Mouse (Mus musculus): ENCODE measurements around the gene Ppp6r1. TPM values are rescaled to one million over a fixed set of nuclear protein-coding genes. Genes with fewer than 3 reads are reported as not detected.
A peak's percentile ranks its signal among the peaks of the same experiment; 100 is the strongest.

Gene Ppp6r1
- polyA plus RNA-seq, 1 experiment from 2014 or later = 4.9 TPM

DNA sequence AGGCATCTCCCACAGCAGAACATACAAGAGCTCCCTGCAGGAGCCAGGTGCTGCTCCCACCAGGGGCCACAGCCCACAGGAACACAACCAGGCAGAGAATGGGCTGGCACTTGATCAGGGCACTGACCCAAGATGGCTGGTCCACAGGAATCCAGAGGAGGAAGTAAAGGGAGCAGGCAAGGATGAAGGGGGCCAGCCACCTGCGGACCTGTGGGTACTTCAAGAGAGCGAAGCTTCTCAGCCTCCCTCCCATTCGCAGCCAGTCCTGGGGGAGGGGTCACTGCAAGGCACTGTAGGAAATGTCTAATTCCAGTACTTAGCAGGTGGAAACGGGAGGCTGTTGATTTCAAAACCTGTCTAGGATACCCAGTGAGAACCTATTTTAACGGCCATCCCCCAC lies 29.2 kb downstream of the Ppp6r1 start:
- DNase-seq (ENCODE audit: low spot score) (no peak), ATAC-seq (replicated peaks; ENCODE audit: insufficient number of reproducible peaks, low FRiP score, low TSS enrichment, low read depth) (no peak)
- Histone ChIP-seq H3K9me3 (replicated peaks; ENCODE audit: control insufficient read depth, low read length) (no peaks in the 10 kb centered on the region), H3K27ac (replicated peaks; ENCODE audit: low read depth, low read length) (no peak overlapping the region), H3K4me1 (ENCODE audit: control insufficient read depth, insufficient read depth, low read length) (no peaks in the 10 kb centered on the region), H3K9ac (replicated peaks; ENCODE audit: low read length) (no peak overlapping the region), H3K27me3 (ENCODE audit: control insufficient read depth, insufficient read depth, low read length) (no peaks in the 10 kb centered on the region), H3K4me2 (ENCODE audit: low read depth, low read length) (no peak overlapping the region), H3K4me3 (ENCODE audit: low read depth, low read length) (no peak overlapping the region), H3K36me3 (replicated peaks; ENCODE audit: control insufficient read depth, insufficient read depth, low read depth, low read length) (peaks cover 12% of the 10 kb centered on the region)
- 83% methylated on average over 5 of the region's 5 CpGs for WGBS

DNA sequence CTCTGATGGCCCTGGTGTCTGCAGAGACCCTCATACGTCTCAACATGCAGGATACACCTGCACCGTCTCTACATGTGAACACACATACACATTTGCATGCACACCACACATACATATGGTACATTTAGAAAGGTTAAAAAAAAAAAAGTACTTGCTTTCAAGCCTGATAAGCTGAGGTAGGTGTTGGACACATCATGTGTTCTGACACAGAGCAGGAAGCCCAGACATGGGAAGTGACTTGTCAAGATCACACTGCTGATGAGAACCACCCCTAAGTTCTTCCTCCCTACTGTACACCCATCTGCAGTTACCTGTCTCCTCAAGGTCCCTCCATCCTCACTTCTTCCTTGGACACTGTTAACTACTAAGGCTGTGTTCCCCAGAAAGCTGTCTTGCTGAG lies 32.9 kb downstream of the Ppp6r1 start:
- no peak for ATAC-seq (replicated peaks; ENCODE audit: insufficient number of reproducible peaks, low FRiP score, low TSS enrichment, low read depth)
- no peaks in the 10 kb centered on the region for H3K27me3 ChIP-seq (ENCODE audit: control insufficient read depth, insufficient read depth, low read length)
- H3K4me1 ChIP-seq (ENCODE audit: control insufficient read depth, insufficient read depth, low read length) = no peaks in the 10 kb centered on the region
- H3K4me3 ChIP-seq (ENCODE audit: low read depth, low read length) = no peak overlapping the region
- H3K9ac ChIP-seq (replicated peaks; ENCODE audit: low read length) = no peak overlapping the region
- no peak overlapping the region for H3K4me2 ChIP-seq (ENCODE audit: low read depth, low read length)
- no peak for DNase-seq (ENCODE audit: low spot score)
- no peak overlapping the region for H3K27ac ChIP-seq (replicated peaks; ENCODE audit: low read depth, low read length)
- 85% methylated on average over 2 of the region's 2 CpGs for WGBS
- H3K36me3 ChIP-seq (replicated peaks; ENCODE audit: control insufficient read depth, insufficient read depth, low read depth, low read length) = no peaks in the 10 kb centered on the region; the same call in 1 of the 2 replicates
- H3K9me3 ChIP-seq (replicated peaks; ENCODE audit: control insufficient read depth, low read length) = no peaks in the 10 kb centered on the region

DNA sequence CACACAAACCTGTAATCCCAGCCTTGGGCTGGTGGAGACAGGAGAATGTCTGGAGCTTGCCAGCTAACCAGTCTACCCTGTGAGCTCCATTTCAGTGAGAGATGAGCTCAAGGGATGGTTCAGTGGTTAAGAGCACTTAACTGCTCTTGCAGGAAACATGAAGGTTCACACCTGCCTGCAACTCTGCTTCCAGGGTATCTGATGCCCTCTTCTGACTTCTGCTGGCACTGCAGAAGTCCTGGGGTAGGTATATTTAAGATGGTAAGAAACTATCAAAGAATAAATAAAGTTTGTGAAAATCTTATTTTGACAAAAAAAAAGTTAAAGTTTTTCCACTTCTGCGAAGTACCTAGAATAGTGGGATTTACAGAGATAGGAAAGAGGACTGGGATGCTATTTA lies 34.5 kb downstream of the Ppp6r1 start:
- H3K9ac ChIP-seq (replicated peaks; ENCODE audit: low read length) = no peak overlapping the region
- 55% methylated on average over 1 of the region's 1 CpGs for WGBS
- H3K27me3 ChIP-seq (ENCODE audit: control insufficient read depth, insufficient read depth, low read length) = no peaks in the 10 kb centered on the region
- ATAC-seq (replicated peaks; ENCODE audit: insufficient number of reproducible peaks, low FRiP score, low TSS enrichment, low read depth) (no peak), DNase-seq (ENCODE audit: low spot score) (no peak)
- H3K9me3 ChIP-seq (replicated peaks; ENCODE audit: control insufficient read depth, low read length) = no peaks in the 10 kb centered on the region
- no peak overlapping the region for H3K4me2 ChIP-seq (ENCODE audit: low read depth, low read length)
- H3K4me3 ChIP-seq (ENCODE audit: low read depth, low read length) = no peak overlapping the region
- H3K4me1 ChIP-seq (ENCODE audit: control insufficient read depth, insufficient read depth, low read length) = no peaks in the 10 kb centered on the region
- no peak overlapping the region for H3K27ac ChIP-seq (replicated peaks; ENCODE audit: low read depth, low read length)
- no peaks in the 10 kb centered on the region for H3K36me3 ChIP-seq (replicated peaks; ENCODE audit: control insufficient read depth, insufficient read depth, low read depth, low read length)

DNA sequence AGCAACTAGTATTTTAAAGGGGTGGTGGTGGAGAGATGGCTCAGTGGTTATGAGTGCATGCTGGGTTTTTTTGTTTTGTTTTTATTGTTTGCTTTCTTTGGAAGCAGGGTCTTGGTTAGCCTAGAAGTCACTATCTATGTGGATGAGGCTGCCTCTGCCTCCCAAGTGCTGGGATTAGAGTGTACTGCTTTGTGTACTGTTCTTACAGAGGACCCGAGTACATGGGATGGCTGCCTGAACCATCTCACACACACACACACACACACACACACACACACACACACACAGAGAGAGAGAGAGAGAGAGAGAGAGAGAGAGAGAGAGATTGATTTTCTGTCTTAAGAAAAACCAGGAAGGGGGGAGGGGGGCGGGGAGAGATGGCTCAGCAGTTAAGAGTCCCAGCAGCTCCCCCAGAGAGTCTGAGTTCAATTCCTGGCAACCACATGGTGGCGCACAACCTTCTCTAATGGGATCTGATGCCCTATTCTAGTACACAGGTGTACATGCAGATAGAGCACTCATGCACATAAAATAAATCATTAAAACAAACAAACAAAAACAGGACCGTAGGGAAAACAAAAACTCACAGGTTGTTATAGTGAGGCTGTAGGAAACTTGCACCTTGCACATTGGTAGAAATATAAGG lies 35.2 kb downstream of the Ppp6r1 start:
- no peaks in the 10 kb centered on the region for H3K36me3 ChIP-seq (replicated peaks; ENCODE audit: control insufficient read depth, insufficient read depth, low read depth, low read length)
- H3K27me3 ChIP-seq (ENCODE audit: control insufficient read depth, insufficient read depth, low read length) = no peaks in the 10 kb centered on the region
- no peak overlapping the region for H3K9ac ChIP-seq (replicated peaks; ENCODE audit: low read length)
- H3K4me2 ChIP-seq (ENCODE audit: low read depth, low read length) = no peak overlapping the region
- WGBS = 39% methylated on average over 3 of the region's 4 CpGs
- no peaks in the 10 kb centered on the region for H3K9me3 ChIP-seq (replicated peaks; ENCODE audit: control insufficient read depth, low read length)
- ATAC-seq (replicated peaks; ENCODE audit: insufficient number of reproducible peaks, low FRiP score, low TSS enrichment, low read depth) = no peak; the same call in 1 of the 2 replicates
- no peaks in the 10 kb centered on the region for H3K4me1 ChIP-seq (ENCODE audit: control insufficient read depth, insufficient read depth, low read length)
- peak; percentile 61 for DNase-seq (ENCODE audit: low spot score)
- no peak overlapping the region for H3K4me3 ChIP-seq (ENCODE audit: low read depth, low read length)
- no peak overlapping the region for H3K27ac ChIP-seq (replicated peaks; ENCODE audit: low read depth, low read length)

DNA sequence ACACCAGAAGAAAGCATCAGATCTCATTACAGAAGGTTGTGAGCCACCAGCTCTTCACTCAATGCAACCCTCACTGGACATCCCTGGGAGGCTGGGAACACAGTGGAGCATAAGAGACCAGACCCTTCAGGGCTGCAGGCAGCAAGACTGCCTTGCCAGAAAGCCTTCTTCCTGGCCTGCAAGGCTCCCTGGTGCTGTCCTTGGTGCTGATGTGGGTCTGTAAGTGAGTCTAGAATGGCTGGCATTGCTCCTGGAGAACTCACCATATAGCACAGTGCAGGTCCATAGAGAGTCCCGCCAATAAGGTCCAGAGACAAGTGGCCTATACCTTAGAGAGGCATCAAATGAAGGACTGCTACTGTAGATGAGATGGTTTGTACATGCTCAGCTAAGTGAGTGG lies 38.8 kb downstream of the Ppp6r1 start:
- Histone ChIP-seq H3K4me2 (ENCODE audit: low read depth, low read length) (no peak overlapping the region), H3K36me3 (replicated peaks; ENCODE audit: control insufficient read depth, insufficient read depth, low read depth, low read length) (no peaks in the 10 kb centered on the region), H3K4me1 (ENCODE audit: control insufficient read depth, insufficient read depth, low read length) (no peaks in the 10 kb centered on the region), H3K27me3 (ENCODE audit: control insufficient read depth, insufficient read depth, low read length) (no peaks in the 10 kb centered on the region), H3K4me3 (ENCODE audit: low read depth, low read length) (no peak overlapping the region), H3K9me3 (replicated peaks; ENCODE audit: control insufficient read depth, low read length) (no peaks in the 10 kb centered on the region), H3K27ac (replicated peaks; ENCODE audit: low read depth, low read length) (no peak overlapping the region), H3K9ac (replicated peaks; ENCODE audit: low read length) (no peak overlapping the region)
- 37% methylated on average over 1 of the region's 1 CpGs for WGBS
- DNase-seq (ENCODE audit: low spot score) (peak; percentile 80), ATAC-seq (replicated peaks; ENCODE audit: insufficient number of reproducible peaks, low FRiP score, low TSS enrichment, low read depth) (no peak)

DNA sequence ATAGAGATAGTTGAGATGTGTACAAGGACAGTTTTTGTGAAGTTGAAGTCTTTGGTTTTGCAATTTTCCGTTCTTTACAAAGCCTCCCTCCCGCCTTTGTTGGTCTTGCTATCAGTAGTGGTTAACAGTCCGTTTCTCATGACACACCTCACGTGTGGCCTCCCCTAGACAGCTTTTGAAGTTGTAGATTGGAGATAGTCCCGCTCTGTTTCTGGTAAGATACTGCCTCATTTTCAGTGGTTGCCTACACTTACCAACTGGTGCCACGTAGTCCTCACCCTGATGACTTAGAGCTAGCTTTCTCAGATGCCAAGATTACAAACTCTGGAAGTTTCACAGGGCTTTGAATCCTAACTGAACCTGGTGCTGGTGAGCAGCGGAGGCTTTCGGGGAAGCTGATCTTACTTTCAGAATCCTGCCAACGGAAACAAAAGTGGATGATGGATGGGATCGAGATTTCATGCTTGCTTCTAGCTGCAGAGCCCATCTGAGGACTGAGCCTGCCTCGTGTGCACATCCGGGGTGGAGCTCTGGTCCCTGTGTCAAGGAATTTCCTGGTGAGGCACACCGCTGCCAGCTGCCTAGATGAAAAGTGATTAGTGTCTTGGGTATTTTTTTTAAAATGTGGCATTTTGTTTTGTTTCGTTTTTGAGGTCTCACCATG lies 44.9 kb downstream of the Ppp6r1 start:
- no peaks in the 10 kb centered on the region for H3K27me3 ChIP-seq (ENCODE audit: control insufficient read depth, insufficient read depth, low read length)
- no peak overlapping the region for H3K27ac ChIP-seq (replicated peaks; ENCODE audit: low read depth, low read length)
- H3K36me3 ChIP-seq (replicated peaks; ENCODE audit: control insufficient read depth, insufficient read depth, low read depth, low read length) = no peaks in the 10 kb centered on the region
- no peak for ATAC-seq (replicated peaks; ENCODE audit: insufficient number of reproducible peaks, low FRiP score, low TSS enrichment, low read depth)
- H3K4me1 ChIP-seq (ENCODE audit: control insufficient read depth, insufficient read depth, low read length) = no peaks in the 10 kb centered on the region
- WGBS = 79% methylated on average over 14 of the region's 14 CpGs
- DNase-seq (ENCODE audit: low spot score) = no peak
- no peak overlapping the region for H3K4me3 ChIP-seq (ENCODE audit: low read depth, low read length)
- no peak overlapping the region for H3K4me2 ChIP-seq (ENCODE audit: low read depth, low read length)
- no peaks in the 10 kb centered on the region for H3K9me3 ChIP-seq (replicated peaks; ENCODE audit: control insufficient read depth, low read length)
- H3K9ac ChIP-seq (replicated peaks; ENCODE audit: low read length) = no peak overlapping the region

DNA sequence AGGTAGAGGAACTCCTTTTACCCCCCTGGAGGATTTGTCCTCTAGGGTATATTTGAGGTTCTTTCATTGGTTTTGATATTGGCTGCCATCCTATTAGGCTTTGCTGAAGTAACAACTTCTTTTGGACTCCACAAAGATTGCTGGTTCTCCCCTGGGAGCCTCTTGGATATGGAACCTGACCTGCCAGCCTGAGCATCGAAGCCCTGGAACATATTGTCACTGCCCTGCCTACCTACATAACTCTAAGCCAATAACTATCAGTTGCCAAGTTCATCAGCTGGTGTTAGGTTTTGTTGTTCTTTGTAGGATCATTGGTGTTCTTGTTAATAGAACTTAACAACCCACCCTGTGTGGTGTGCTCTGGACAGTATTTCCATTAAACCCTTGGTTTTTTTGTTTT lies 45.9 kb downstream of the Ppp6r1 start:
- Histone ChIP-seq H3K4me3 (ENCODE audit: low read depth, low read length) (no peak overlapping the region), H3K9me3 (replicated peaks; ENCODE audit: control insufficient read depth, low read length) (no peaks in the 10 kb centered on the region), H3K4me1 (ENCODE audit: control insufficient read depth, insufficient read depth, low read length) (no peaks in the 10 kb centered on the region), H3K36me3 (replicated peaks; ENCODE audit: control insufficient read depth, insufficient read depth, low read depth, low read length) (no peaks in the 10 kb centered on the region), H3K4me2 (ENCODE audit: low read depth, low read length) (no peak overlapping the region), H3K27me3 (ENCODE audit: control insufficient read depth, insufficient read depth, low read length) (no peaks in the 10 kb centered on the region), H3K9ac (replicated peaks; ENCODE audit: low read length) (no peak overlapping the region), H3K27ac (replicated peaks; ENCODE audit: low read depth, low read length) (no peak overlapping the region)
- no peak for DNase-seq (ENCODE audit: low spot score)
- ATAC-seq (replicated peaks; ENCODE audit: insufficient number of reproducible peaks, low FRiP score, low TSS enrichment, low read depth) = no peak
- WGBS = 69% methylated on average over 1 of the region's 1 CpGs

DNA sequence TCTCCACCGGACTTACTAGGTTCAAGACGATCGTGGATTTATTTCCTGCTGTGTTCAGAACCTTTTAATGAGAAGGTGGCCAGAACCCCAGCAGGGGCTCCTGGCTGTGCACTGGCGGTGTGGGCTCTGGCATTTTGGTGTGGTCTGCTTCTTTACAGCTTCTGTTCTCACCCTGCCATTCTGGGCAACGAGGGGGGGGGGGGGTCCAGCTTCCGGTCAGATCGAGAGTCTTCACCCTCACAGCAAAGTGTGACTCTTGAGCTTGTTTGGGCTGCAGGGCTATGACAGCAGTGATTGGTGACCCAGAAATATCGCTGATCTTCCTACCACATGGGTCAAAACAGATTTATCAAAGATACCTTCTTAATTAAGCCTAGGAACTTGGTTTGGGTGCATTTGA lies 46.4 kb downstream of the Ppp6r1 start:
- Histone ChIP-seq H3K27me3 (ENCODE audit: control insufficient read depth, insufficient read depth, low read length) (no peaks in the 10 kb centered on the region), H3K4me1 (ENCODE audit: control insufficient read depth, insufficient read depth, low read length) (no peaks in the 10 kb centered on the region), H3K4me3 (ENCODE audit: low read depth, low read length) (no peak overlapping the region), H3K9ac (replicated peaks; ENCODE audit: low read length) (no peak overlapping the region), H3K36me3 (replicated peaks; ENCODE audit: control insufficient read depth, insufficient read depth, low read depth, low read length) (no peaks in the 10 kb centered on the region), H3K9me3 (replicated peaks; ENCODE audit: control insufficient read depth, low read length) (no peaks in the 10 kb centered on the region), H3K4me2 (ENCODE audit: low read depth, low read length) (no peak overlapping the region), H3K27ac (replicated peaks; ENCODE audit: low read depth, low read length) (no peak overlapping the region)
- 63% methylated on average over 8 of the region's 8 CpGs for WGBS
- ATAC-seq (replicated peaks; ENCODE audit: insufficient number of reproducible peaks, low FRiP score, low TSS enrichment, low read depth) = no peak
- no peak for DNase-seq (ENCODE audit: low spot score)
